Mouse (Mus musculus): ENCODE results near the gene Dlx2. TPM values are rescaled to one million over a fixed set of nuclear protein-coding genes. Genes with fewer than 3 reads are reported as not detected.

Dlx2 gene
- polyA plus RNA-seq, 1 experiment from 2014 or later, result not detected

GRCm38 (mm10) chr2:71531124-71531590 lies 15.4 kb downstream of the Dlx2 start:
- Histone ChIP-seq H3K9me3 (ENCODE audit: control insufficient read depth, low read length) (no peaks in the 10 kb centered on the region), H3K27ac (ENCODE audit: low read depth, low read length) (no peak overlapping the region), H3K27me3 (ENCODE audit: control insufficient read depth, insufficient read depth, low read length) (peaks cover 95% of the 10 kb centered on the region), H3K4me1 (ENCODE audit: control insufficient read depth, insufficient read depth, low read length) (peaks cover 4% of the 10 kb centered on the region; the same call in 1 of the 2 replicates), H3K4me3 (ENCODE audit: low read length) (no peak overlapping the region), H3K4me2 (replicated peaks; ENCODE audit: low read depth, low read length) (no peak overlapping the region), H3K9ac (ENCODE audit: low read depth, low read length) (no peak overlapping the region), H3K36me3 (ENCODE audit: control insufficient read depth, insufficient read depth, low read length) (no peaks in the 10 kb centered on the region)
- under 1% methylated on average over 12 of the region's 12 CpGs for WGBS
- no peak for ATAC-seq (ENCODE audit: low FRiP score, low TSS enrichment)

GRCm38 (mm10) chr2:71530391-71531123 lies 16.0 kb downstream of the Dlx2 start:
- no peak for ATAC-seq (ENCODE audit: low FRiP score, low TSS enrichment)
- 1% methylated on average over 34 of the region's 34 CpGs for WGBS
- no peak overlapping the region for H3K4me2 ChIP-seq (replicated peaks; ENCODE audit: low read depth, low read length)
- peaks cover 96% of the 10 kb centered on the region for H3K27me3 ChIP-seq (ENCODE audit: control insufficient read depth, insufficient read depth, low read length)
- no peak overlapping the region for H3K27ac ChIP-seq (ENCODE audit: low read depth, low read length)
- peaks cover 4% of the 10 kb centered on the region; the same call in 1 of the 2 replicates for H3K4me1 ChIP-seq (ENCODE audit: control insufficient read depth, insufficient read depth, low read length)
- no peaks in the 10 kb centered on the region for H3K9me3 ChIP-seq (ENCODE audit: control insufficient read depth, low read length)
- peak overlapping the region; percentile 39 for H3K4me3 ChIP-seq (ENCODE audit: low read length)
- no peak overlapping the region for H3K9ac ChIP-seq (ENCODE audit: low read depth, low read length)
- no peaks in the 10 kb centered on the region for H3K36me3 ChIP-seq (ENCODE audit: control insufficient read depth, insufficient read depth, low read length)

DNA sequence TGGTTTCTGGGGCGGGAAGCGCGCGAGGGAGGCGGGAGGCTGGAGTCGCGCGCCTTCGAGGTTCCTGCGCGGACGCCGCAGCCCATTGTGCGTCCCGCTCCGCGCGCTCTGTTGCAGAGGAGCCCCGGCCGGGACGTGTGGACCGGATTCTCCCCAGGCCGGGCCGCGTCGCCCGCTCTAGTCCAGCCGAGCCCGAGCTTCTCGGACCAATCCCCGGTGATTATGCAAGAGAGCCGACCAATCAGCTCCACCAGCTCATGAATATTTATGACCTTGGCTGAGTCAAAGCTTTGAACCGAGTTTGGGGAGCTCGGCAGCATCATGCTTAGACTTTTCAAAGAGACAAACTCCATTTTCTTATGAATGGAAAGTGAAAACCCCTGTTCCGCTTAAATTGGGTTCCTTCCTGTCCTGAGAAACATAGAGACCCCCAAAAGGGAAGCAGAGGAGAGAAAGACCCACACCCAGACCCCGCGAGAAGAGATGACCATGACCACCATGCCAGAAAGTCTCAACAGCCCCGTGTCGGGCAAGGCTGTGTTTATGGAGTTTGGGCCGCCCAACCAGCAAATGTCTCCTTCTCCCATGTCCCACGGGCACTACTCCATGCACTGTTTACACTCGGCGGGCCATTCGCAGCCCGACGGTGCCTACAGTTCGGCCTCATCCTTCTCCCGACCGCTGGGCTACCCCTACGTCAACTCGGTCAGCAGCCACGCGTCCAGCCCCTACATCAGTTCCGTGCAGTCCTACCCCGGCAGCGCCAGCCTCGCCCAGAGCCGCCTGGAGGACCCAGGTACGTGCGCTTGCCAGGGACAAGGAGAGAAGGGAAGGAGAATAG lies 16.8 kb downstream of the Dlx2 start:
- Histone ChIP-seq H3K4me1 (ENCODE audit: control insufficient read depth, insufficient read depth, low read length) (peaks cover 4% of the 10 kb centered on the region; the same call in 1 of the 2 replicates), H3K9ac (ENCODE audit: low read depth, low read length) (peak overlapping the region; percentile 45; the same call in 1 of the 2 replicates), H3K4me3 (ENCODE audit: low read length) (peak overlapping the region; percentile 39), H3K9me3 (ENCODE audit: control insufficient read depth, low read length) (no peaks in the 10 kb centered on the region), H3K27ac (ENCODE audit: low read depth, low read length) (no peak overlapping the region), H3K36me3 (ENCODE audit: control insufficient read depth, insufficient read depth, low read length) (no peaks in the 10 kb centered on the region), H3K27me3 (ENCODE audit: control insufficient read depth, insufficient read depth, low read length) (peaks cover 97% of the 10 kb centered on the region), H3K4me2 (replicated peaks; ENCODE audit: low read depth, low read length) (peak overlapping the region; percentile 91)
- ATAC-seq (ENCODE audit: low FRiP score, low TSS enrichment), result peak; percentile 94
- under 1% methylated on average over 56 of the region's 60 CpGs for WGBS

DNA sequence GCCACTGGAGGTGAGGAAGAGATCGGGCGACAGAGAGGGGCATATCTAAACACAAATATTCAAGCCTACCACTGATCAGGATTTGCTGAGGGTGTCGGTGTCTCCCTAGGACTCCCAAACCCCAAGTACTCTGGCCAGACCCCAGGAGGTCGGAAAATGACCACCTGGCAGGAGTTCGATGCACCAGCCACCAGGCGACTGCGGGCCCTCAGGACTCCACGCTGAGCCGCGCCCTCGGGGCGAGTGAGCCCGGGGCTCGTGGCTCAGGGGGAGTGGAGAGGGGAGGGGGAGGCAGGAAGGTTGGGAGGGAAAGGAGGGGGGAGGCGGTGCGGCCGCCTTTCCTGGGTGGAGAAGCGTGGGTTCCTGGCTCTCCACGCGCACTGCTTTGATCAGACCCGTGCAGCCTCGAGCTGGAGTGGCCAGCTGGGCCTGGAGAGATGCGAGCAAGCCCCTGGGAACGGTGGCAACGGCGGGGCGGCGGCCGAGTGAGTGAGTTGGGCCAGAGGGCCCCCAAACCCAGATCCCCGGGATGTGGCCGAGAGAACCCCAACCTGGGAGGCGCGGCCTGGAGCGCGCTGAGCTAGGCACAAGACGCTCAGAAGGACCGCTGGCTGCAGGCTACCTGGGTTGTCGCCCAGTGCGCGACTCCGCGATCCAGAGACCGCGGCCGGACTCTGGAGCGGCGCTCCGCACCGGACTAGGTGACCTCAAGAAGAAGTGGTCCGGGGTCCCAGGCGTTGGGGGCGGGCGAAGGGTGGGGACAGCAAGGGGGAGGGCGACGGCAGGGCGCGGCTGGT lies 17.6 kb downstream of the Dlx2 start:
- Histone ChIP-seq H3K27ac (ENCODE audit: low read depth, low read length) (no peak overlapping the region), H3K4me2 (replicated peaks; ENCODE audit: low read depth, low read length) (peak overlapping the region; percentile 91), H3K36me3 (ENCODE audit: control insufficient read depth, insufficient read depth, low read length) (no peaks in the 10 kb centered on the region), H3K9ac (ENCODE audit: low read depth, low read length) (peak overlapping the region; percentile 45; the same call in 1 of the 2 replicates), H3K4me3 (ENCODE audit: low read length) (peak overlapping the region; percentile 39), H3K27me3 (ENCODE audit: control insufficient read depth, insufficient read depth, low read length) (peaks cover 97% of the 10 kb centered on the region), H3K4me1 (ENCODE audit: control insufficient read depth, insufficient read depth, low read length) (peaks cover 4% of the 10 kb centered on the region; the same call in 1 of the 2 replicates), H3K9me3 (ENCODE audit: control insufficient read depth, low read length) (no peaks in the 10 kb centered on the region)
- ATAC-seq (ENCODE audit: low FRiP score, low TSS enrichment), result peak; percentile 65
- under 1% methylated on average over 54 of the region's 57 CpGs for WGBS

DNA sequence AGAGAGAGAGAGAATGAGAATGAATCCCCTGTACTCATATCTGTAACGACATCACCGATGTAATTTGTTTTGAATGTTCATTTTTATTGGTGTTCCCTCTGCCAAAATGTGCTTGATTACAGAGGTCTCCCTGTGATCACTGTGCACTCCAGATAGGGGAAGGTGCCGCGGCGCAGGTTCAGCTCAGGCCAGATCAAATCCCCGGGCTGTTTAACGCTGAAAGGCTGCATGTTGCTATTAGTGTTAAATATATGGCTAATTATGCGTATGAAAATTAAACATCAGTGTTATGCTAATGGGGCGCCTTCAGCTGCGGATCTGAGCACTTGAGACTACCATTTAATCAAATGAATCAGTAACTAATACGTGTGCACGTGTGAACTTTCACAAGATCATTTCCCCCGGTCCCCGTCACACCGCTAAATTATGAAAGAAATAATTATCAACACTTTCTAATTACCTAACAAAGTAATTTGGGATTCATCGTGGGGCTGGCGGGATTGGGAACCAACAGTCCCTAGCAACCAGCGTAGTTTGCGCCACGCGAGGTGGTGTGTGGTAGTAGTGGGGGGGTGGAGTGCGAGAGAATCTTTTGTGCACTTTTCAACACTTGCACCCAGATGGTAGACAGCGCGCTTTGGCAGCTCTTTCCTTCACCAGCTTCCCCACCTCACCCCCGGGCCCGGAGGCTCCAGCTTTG lies 18.4 kb downstream of the Dlx2 start, which contains the start of gene Dlx1:
TSS of gene Dlx1 (plus strand) at position 100 of the 700 bp plus-strand sequence.
- Histone ChIP-seq H3K4me2 (replicated peaks; ENCODE audit: low read depth, low read length) (peak within 1 kb of the TSS; percentile 91), H3K36me3 (ENCODE audit: control insufficient read depth, insufficient read depth, low read length) (no peaks in the 10 kb centered on the region), H3K27me3 (ENCODE audit: control insufficient read depth, insufficient read depth, low read length) (peaks cover 99% of the 10 kb centered on the region), H3K4me1 (ENCODE audit: control insufficient read depth, insufficient read depth, low read length) (peaks cover 4% of the 10 kb centered on the region; the same call in 1 of the 2 replicates), H3K9me3 (ENCODE audit: control insufficient read depth, low read length) (no peaks in the 10 kb centered on the region), H3K4me3 (ENCODE audit: low read length) (peak within 1 kb of the TSS; percentile 39), H3K9ac (ENCODE audit: low read depth, low read length) (peak within 1 kb of the TSS; percentile 45; the same call in 1 of the 2 replicates), H3K27ac (ENCODE audit: low read depth, low read length) (no peak within 1 kb of the TSS)
- 1% methylated on average over 26 of the region's 26 CpGs for WGBS
- no peak for ATAC-seq (ENCODE audit: low FRiP score, low TSS enrichment)

DNA sequence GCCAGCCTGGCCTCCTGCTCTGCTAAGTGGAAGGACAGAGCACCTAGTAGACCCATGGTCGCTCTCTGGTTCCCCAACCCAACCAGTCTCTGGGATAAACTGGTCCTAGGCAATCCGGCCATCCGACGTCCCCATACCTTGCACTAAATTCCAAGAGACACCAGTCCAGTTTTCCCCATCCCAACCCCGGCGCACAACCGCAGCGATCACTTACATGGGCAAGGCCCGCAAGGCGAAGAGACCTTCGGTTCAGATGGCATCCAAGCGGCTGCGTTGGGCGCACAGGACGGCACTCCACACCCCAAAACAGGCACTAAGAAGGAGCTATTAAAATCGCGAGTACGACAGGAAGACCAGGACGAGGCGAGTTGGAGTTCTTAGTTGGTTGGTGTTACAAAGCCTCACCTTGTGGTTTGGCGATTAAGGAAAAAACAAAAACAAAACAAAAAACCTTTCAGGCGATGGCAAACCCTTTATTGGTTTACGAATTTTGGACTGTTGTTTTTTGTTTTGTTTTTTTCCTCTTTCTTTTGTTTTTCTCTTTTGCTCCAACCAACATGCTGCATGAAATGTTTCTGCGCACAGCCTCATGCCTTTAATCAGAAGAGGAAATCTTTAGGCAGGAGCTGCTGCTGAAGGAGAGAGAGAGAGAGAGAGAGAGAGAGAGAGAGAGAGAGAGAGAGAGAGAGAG lies 19.1 kb downstream of the Dlx2 start:
- H3K9ac ChIP-seq (ENCODE audit: low read depth, low read length), result no peak overlapping the region
- whole genome bisulfite sequencing, result 3% methylated on average over 24 of the region's 24 CpGs
- H3K4me1 ChIP-seq (ENCODE audit: control insufficient read depth, insufficient read depth, low read length), result peaks cover 4% of the 10 kb centered on the region; the same call in 1 of the 2 replicates
- ATAC-seq (ENCODE audit: low FRiP score, low TSS enrichment), result no peak
- no peak overlapping the region for H3K4me3 ChIP-seq (ENCODE audit: low read length)
- H3K27ac ChIP-seq (ENCODE audit: low read depth, low read length), result no peak overlapping the region
- H3K36me3 ChIP-seq (ENCODE audit: control insufficient read depth, insufficient read depth, low read length), result no peaks in the 10 kb centered on the region
- H3K4me2 ChIP-seq (replicated peaks; ENCODE audit: low read depth, low read length), result no peak overlapping the region
- peaks cover 97% of the 10 kb centered on the region for H3K27me3 ChIP-seq (ENCODE audit: control insufficient read depth, insufficient read depth, low read length)
- no peaks in the 10 kb centered on the region for H3K9me3 ChIP-seq (ENCODE audit: control insufficient read depth, low read length)

DNA sequence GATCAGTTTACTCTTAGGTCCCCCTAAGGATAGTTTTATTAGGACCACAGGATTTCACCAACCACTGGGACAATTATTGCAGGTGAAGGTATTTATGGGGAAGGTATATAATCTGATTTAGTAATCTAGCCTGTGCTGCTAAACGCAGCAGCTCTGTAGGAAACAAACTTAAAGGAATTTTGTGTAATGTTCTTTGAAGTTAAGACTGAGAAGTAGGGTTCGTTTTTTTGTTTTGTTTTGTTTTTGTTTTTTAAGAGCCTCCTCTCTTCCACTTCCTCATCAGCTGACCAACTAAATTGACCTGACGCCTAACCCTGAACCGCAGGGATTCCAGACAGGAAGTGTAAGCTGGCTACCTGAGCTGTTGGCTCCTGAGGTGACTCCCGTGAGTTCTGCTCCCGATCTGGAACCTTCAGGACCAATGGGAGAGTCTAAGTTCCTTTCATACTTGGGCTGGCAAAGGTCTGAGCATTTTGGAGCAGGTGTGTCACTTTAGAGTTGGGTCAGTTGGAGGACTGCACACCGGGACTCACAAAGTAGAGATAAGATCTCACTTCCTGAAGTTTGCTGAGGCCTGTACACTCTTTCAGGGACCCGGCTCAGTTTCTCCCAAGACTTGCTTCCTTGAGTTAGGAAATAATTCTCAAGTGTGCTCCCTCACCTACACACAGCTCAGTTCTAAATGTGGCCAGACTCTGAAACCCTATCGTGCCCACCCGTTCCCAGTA lies 19.8 kb downstream of the Dlx2 start:
- Histone ChIP-seq H3K4me3 (ENCODE audit: low read length) (no peak overlapping the region), H3K9ac (ENCODE audit: low read depth, low read length) (no peak overlapping the region)

More for the DNA sequence above, 19.8 kb downstream of the Dlx2 start:
- Histone ChIP-seq H3K9me3 (ENCODE audit: control insufficient read depth, low read length) (no peaks in the 10 kb centered on the region), H3K27ac (ENCODE audit: low read depth, low read length) (no peak overlapping the region), H3K4me1 (ENCODE audit: control insufficient read depth, insufficient read depth, low read length) (peaks cover 4% of the 10 kb centered on the region; the same call in 1 of the 2 replicates), H3K4me2 (replicated peaks; ENCODE audit: low read depth, low read length) (no peak overlapping the region), H3K36me3 (ENCODE audit: control insufficient read depth, insufficient read depth, low read length) (no peaks in the 10 kb centered on the region), H3K27me3 (ENCODE audit: control insufficient read depth, insufficient read depth, low read length) (peaks cover 90% of the 10 kb centered on the region)
- ATAC-seq (ENCODE audit: low FRiP score, low TSS enrichment), result no peak
- 4% methylated on average over 10 of the region's 10 CpGs for WGBS

Data from kidney, embryonic 14.5 days (tissue).